Mouse (Mus musculus): ENCODE data around the gene Mrpl32. TPM values are rescaled to one million over a fixed set of nuclear protein-coding genes. Genes with fewer than 3 reads are reported as not detected.

The Mrpl32 gene
- polyA plus RNA-seq (2017; shearing (Covaris generic)), result 100 to 1,000 TPM; 108 to 112 TPM

GRCm38 (mm10) chr13:14612926-14613529, at the start of gene Mrpl32, which contains the start of gene Psma2:
TSS of gene Mrpl32 (minus strand) at chr13:14613165.
TSS of gene Psma2 (plus strand) at chr13:14613240.

GRCm38 (mm10) chr13:14629726-14630641, 17.0 kb upstream of the Mrpl32 start, which contains the start of gene AW209491:
TSS of gene AW209491 (plus strand) at chr13:14630154.

Other genes starting within 250 kb of the Mrpl32 start
- 1 to 10 TPM; 1.1 to 2.2 TPM for gene Hecw1, start 89.9 kb downstream of the Mrpl32 start, polyA plus RNA-seq (2017; shearing (Covaris generic))
- gene Psma2, start 75 bp upstream of the Mrpl32 start, polyA plus RNA-seq (2017; shearing (Covaris generic)), result 100 to 1,000 TPM; 229 to 230 TPM
- 10 to 100 TPM; 16.6 to 19.6 TPM for gene AW209491, start 17.0 kb upstream of the Mrpl32 start, polyA plus RNA-seq (2017; shearing (Covaris generic))